Mouse (Mus musculus): Measurements from ENCODE around the gene Eps15. TPM values are rescaled to one million over a fixed set of nuclear protein-coding genes. Genes with fewer than 3 reads are reported as not detected.

Gene Eps15
- polyA plus RNA-seq, 1 experiment, result 14.1 TPM

DNA sequence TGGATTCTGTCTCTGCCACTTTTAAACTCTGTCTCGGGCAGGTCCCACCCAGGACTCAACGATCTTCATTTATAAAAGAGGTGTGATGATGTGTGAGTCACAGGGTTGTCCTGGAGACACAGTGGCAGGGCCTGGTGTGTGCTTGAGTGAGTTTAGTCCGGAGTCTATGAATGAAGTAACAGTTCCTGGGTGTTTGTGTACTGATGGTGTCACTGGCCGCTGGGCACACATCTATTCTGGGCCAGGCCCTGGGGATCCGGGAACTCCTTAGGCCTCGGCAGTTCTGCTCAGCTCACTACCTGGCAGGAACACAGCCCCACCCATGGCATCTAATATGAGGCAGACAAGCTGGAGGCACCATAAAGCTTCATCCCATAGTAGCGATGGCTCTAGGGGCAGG lies 141.5 kb downstream of the Eps15 start:
- WGBS, result 96% methylated on average over 7 of the region's 7 CpGs
- H3K4me1 ChIP-seq (replicated peaks; ENCODE audit: control insufficient read depth, insufficient read depth, low read length), result no peaks in the 10 kb centered on the region
- DNase-seq, result no peak
- H3K27ac ChIP-seq (ENCODE audit: control insufficient read depth, insufficient read depth, low read length), result no peak overlapping the region
- H3K4me3 ChIP-seq (ENCODE audit: control insufficient read depth, insufficient read depth, low read length), result no peak overlapping the region
- TF ChIP-seq POLR2A (IDR thresholded peaks at IDR 0.05; ENCODE audit: control insufficient read depth, extremely low read depth, insufficient read depth, low read length, poor library complexity) (no peak), CTCF (IDR thresholded peaks at IDR 0.05; ENCODE audit: borderline replicate concordance, control insufficient read depth, extremely low read depth, insufficient read depth, low read length, poor library complexity) (no peak)
- H3K36me3 ChIP-seq (ENCODE audit: control insufficient read depth, insufficient read depth, low read length), result no peaks in the 10 kb centered on the region
- H3K27me3 ChIP-seq (ENCODE audit: control insufficient read depth, insufficient read depth, low read length), result no peaks in the 10 kb centered on the region

GRCm38 (mm10) chr4:109422436-109422835 lies 142.4 kb downstream of the Eps15 start:
- Histone ChIP-seq H3K4me1 (replicated peaks; ENCODE audit: control insufficient read depth, insufficient read depth, low read length) (no peaks in the 10 kb centered on the region), H3K4me3 (ENCODE audit: control insufficient read depth, insufficient read depth, low read length) (no peak overlapping the region), H3K27ac (ENCODE audit: control insufficient read depth, insufficient read depth, low read length) (no peak overlapping the region), H3K36me3 (ENCODE audit: control insufficient read depth, insufficient read depth, low read length) (no peaks in the 10 kb centered on the region), H3K27me3 (ENCODE audit: control insufficient read depth, insufficient read depth, low read length) (no peaks in the 10 kb centered on the region)
- TF ChIP-seq CTCF (IDR thresholded peaks at IDR 0.05; ENCODE audit: borderline replicate concordance, control insufficient read depth, extremely low read depth, insufficient read depth, low read length, poor library complexity) (no peak), POLR2A (IDR thresholded peaks at IDR 0.05; ENCODE audit: control insufficient read depth, extremely low read depth, insufficient read depth, low read length, poor library complexity) (no peak)
- WGBS, result 95% methylated on average over 6 of the region's 6 CpGs
- DNase-seq, result no peak

- Histone ChIP-seq H3K27me3 (ENCODE audit: control insufficient read depth, insufficient read depth, low read length) (no peaks in the 10 kb centered on the region), H3K4me1 (replicated peaks; ENCODE audit: control insufficient read depth, insufficient read depth, low read length) (no peaks in the 10 kb centered on the region), H3K36me3 (ENCODE audit: control insufficient read depth, insufficient read depth, low read length) (no peaks in the 10 kb centered on the region), H3K4me3 (ENCODE audit: control insufficient read depth, insufficient read depth, low read length) (no peak overlapping the region), H3K27ac (ENCODE audit: control insufficient read depth, insufficient read depth, low read length) (no peak overlapping the region)
- 90% methylated on average over 2 of the region's 2 CpGs for WGBS
- no peak for DNase-seq
- no peak for TF ChIP-seq POLR2A (IDR thresholded peaks at IDR 0.05; ENCODE audit: control insufficient read depth, extremely low read depth, insufficient read depth, low read length, poor library complexity)
These were observed 143.4 kb downstream of the Eps15 start for GRCm38 (mm10) chr4:109423438-109423837.

GRCm38 (mm10) chr4:109427058-109427457 lies 147.0 kb downstream of the Eps15 start:
- no peak for DNase-seq
- 74% methylated on average over 1 of the region's 1 CpGs for WGBS
- Histone ChIP-seq H3K4me3 (ENCODE audit: control insufficient read depth, insufficient read depth, low read length) (no peak overlapping the region), H3K27ac (ENCODE audit: control insufficient read depth, insufficient read depth, low read length) (no peak overlapping the region), H3K36me3 (ENCODE audit: control insufficient read depth, insufficient read depth, low read length) (no peaks in the 10 kb centered on the region), H3K4me1 (replicated peaks; ENCODE audit: control insufficient read depth, insufficient read depth, low read length) (no peaks in the 10 kb centered on the region), H3K27me3 (ENCODE audit: control insufficient read depth, insufficient read depth, low read length) (no peaks in the 10 kb centered on the region)
- TF ChIP-seq CTCF (IDR thresholded peaks at IDR 0.05; ENCODE audit: borderline replicate concordance, control insufficient read depth, extremely low read depth, insufficient read depth, low read length, poor library complexity) (no peak), POLR2A (IDR thresholded peaks at IDR 0.05; ENCODE audit: control insufficient read depth, extremely low read depth, insufficient read depth, low read length, poor library complexity) (no peak)

DNA sequence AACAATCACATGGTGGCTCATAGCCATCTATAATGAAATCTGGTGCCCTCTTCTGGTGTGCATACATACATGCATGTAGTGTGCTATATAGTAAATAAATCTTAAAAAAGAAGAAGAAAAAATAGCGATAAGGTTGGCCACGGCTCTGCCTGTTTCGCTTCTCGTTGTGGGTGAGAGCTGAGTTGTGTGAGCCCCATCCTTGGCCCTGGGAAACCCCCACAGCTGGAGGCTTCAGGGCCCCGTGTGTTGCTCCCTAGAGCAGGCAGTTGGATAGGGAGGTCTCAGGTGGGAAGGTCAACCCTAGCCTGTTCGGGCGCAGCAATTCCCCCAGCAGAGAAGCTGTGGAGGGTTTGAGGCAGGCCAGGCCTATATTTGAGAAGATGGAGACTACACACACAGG lies 150.2 kb downstream of the Eps15 start:
- Histone ChIP-seq H3K36me3 (ENCODE audit: control insufficient read depth, insufficient read depth, low read length) (no peaks in the 10 kb centered on the region), H3K4me1 (replicated peaks; ENCODE audit: control insufficient read depth, insufficient read depth, low read length) (no peaks in the 10 kb centered on the region; the same call in 1 of the 2 replicates), H3K27me3 (ENCODE audit: control insufficient read depth, insufficient read depth, low read length) (no peaks in the 10 kb centered on the region), H3K4me3 (ENCODE audit: control insufficient read depth, insufficient read depth, low read length) (no peak overlapping the region), H3K27ac (ENCODE audit: control insufficient read depth, insufficient read depth, low read length) (no peak overlapping the region)
- 87% methylated on average over 7 of the region's 7 CpGs for WGBS
- TF ChIP-seq POLR2A (IDR thresholded peaks at IDR 0.05; ENCODE audit: control insufficient read depth, extremely low read depth, insufficient read depth, low read length, poor library complexity), result no peak
- no peak for TF ChIP-seq CTCF (IDR thresholded peaks at IDR 0.05; ENCODE audit: borderline replicate concordance, control insufficient read depth, extremely low read depth, insufficient read depth, low read length, poor library complexity)
- DNase-seq, result no peak

- Histone ChIP-seq H3K27ac (ENCODE audit: control insufficient read depth, insufficient read depth, low read length) (no peak overlapping the region), H3K4me3 (ENCODE audit: control insufficient read depth, insufficient read depth, low read length) (no peak overlapping the region), H3K4me1 (replicated peaks; ENCODE audit: control insufficient read depth, insufficient read depth, low read length) (no peaks in the 10 kb centered on the region; the same call in 1 of the 2 replicates), H3K36me3 (ENCODE audit: control insufficient read depth, insufficient read depth, low read length) (no peaks in the 10 kb centered on the region), H3K27me3 (ENCODE audit: control insufficient read depth, insufficient read depth, low read length) (no peaks in the 10 kb centered on the region)
- DNase-seq, result peak; percentile 48
- 47% methylated on average over 13 of the region's 13 CpGs for WGBS
- no peak for TF ChIP-seq POLR2A (IDR thresholded peaks at IDR 0.05; ENCODE audit: control insufficient read depth, extremely low read depth, insufficient read depth, low read length, poor library complexity)
- peak; percentile 64; the same call in 1 of the 2 replicates for TF ChIP-seq CTCF (IDR thresholded peaks at IDR 0.05; ENCODE audit: borderline replicate concordance, control insufficient read depth, extremely low read depth, insufficient read depth, low read length, poor library complexity)
These were observed 150.8 kb downstream of the Eps15 start for GRCm38 (mm10) chr4:109430854-109431253.

DNA sequence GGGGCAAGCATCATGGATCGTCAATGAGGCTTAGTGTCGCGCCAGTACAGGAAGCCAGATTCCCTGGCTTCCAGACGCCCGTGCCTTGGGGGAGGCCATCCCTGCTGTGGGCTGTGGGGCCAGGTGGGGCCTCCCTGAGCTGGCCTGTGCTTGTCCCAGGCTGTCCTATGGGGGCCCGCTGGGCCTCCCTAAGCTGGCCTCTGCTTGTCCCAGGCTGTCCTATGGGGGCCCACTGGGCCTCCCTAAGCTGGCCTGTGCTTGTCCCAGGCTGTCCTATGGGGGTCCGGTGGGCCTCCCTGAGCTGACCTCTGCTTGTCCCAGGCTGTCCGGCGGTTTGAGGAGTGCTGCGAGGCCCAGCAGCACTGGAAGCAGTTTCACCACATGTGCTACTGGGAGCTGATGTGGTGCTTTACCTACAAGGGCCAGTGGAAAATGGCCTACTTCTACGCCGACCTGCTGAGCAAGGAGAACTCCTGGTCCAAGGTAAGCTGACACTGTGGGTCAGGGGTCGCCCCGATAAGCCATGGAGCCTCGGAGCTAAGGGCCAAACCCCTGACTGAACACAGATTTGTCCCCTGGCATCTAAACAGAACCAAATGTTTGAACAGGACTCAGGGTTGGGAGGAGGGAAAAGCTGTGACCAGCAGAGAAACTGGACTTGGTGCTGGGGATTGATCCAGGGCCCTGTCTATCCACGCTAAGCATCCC lies 152.8 kb downstream of the Eps15 start:
- Histone ChIP-seq H3K36me3 (ENCODE audit: control insufficient read depth, insufficient read depth, low read length) (no peaks in the 10 kb centered on the region), H3K27me3 (ENCODE audit: control insufficient read depth, insufficient read depth, low read length) (no peaks in the 10 kb centered on the region), H3K27ac (ENCODE audit: control insufficient read depth, insufficient read depth, low read length) (no peak overlapping the region), H3K4me1 (replicated peaks; ENCODE audit: control insufficient read depth, insufficient read depth, low read length) (no peaks in the 10 kb centered on the region; the same call in 1 of the 2 replicates), H3K4me3 (ENCODE audit: control insufficient read depth, insufficient read depth, low read length) (no peak overlapping the region)
- DNase-seq, result no peak
- WGBS, result 93% methylated on average over 16 of the region's 16 CpGs
- TF ChIP-seq CTCF (IDR thresholded peaks at IDR 0.05; ENCODE audit: borderline replicate concordance, control insufficient read depth, extremely low read depth, insufficient read depth, low read length, poor library complexity), result no peak
- TF ChIP-seq POLR2A (IDR thresholded peaks at IDR 0.05; ENCODE audit: control insufficient read depth, extremely low read depth, insufficient read depth, low read length, poor library complexity), result no peak
